11 mouse cellular contexts compared by ENCODE assay signal in genomic region chr9:118622376-118623166, GRCm38 (mm10). TPM values are rescaled to one million over a fixed set of nuclear protein-coding genes. Genes with fewer than 3 reads are reported as not detected.
A peak's percentile ranks its signal among the peaks of the same experiment; 100 is the strongest.
DNase-seq lines count a peak whose midpoint lies in the region; ATAC-seq and TF ChIP-seq lines count a peak whose summit lies in the region.
"Had no signal": no experiment of that assay in that cellular context is flagged by ENCODE, and none has a peak within 500 bp of the region (broad histone marks: within the 10 kb centered on the region; RNA-seq: fewer than 3 reads in every experiment).

No protein-coding gene starts in this region.

- no peak for ATAC-seq in kidney, embryonic 16.5 days (ENCODE audit: low FRiP score, low TSS enrichment)
- ATAC-seq in lung, postnatal 0 days: peak; percentile 81
- ATAC-seq in hindbrain, embryonic 12.5 days (ENCODE audit: low FRiP score): no peak

- H3K4me1 ChIP-seq in kidney, embryonic 16.5 days (ENCODE audit: insufficient read depth, low read length): peaks cover 39% of the 10 kb centered on the region
- H3K4me1 ChIP-seq in lung, postnatal 0 days (ENCODE audit: insufficient read depth, low read depth, low read length): 0 out of 2 replicates have a peak, but pooled peaks cover 2% of the 10 kb centered on the region
- peaks cover 20% of the 10 kb centered on the region for H3K4me1 ChIP-seq in hindbrain, embryonic 12.5 days
- peaks cover 36% of the 10 kb centered on the region for H3K4me1 ChIP-seq in limb, embryonic 10.5 days

- H3K9ac ChIP-seq in kidney, embryonic 16.5 days (replicated peaks; ENCODE audit: low read length): no peak overlapping the region
- H3K9ac ChIP-seq in lung, postnatal 0 days (replicated peaks; ENCODE audit: low read depth): no peak overlapping the region
- H3K9ac ChIP-seq in hindbrain, embryonic 12.5 days: no peak overlapping the region
- H3K9ac ChIP-seq: hindbrain, embryonic 14.5 days; liver, embryonic 13.5 days had no signal

- peaks cover 5% of the 10 kb centered on the region; the same call in 1 of the 2 replicates for H3K36me3 ChIP-seq in kidney, embryonic 16.5 days (ENCODE audit: insufficient read depth, low read length)
- no peaks in the 10 kb centered on the region for H3K36me3 ChIP-seq in lung, postnatal 0 days (ENCODE audit: insufficient read depth, low read length)
- H3K36me3 ChIP-seq in hindbrain, embryonic 12.5 days: no peaks in the 10 kb centered on the region
- H3K36me3 ChIP-seq in limb, embryonic 10.5 days: peaks cover 6% of the 10 kb centered on the region
- H3K36me3 ChIP-seq: liver, embryonic 13.5 days had no signal

- TF ChIP-seq EP300 in lung, postnatal 0 days (IDR thresholded peaks at IDR 0.05): no peak

- intact Hi-C loops in heart, postnatal 36 days (cut with DNase I): no loop called here

- H3K27me3 ChIP-seq in kidney, embryonic 16.5 days (ENCODE audit: insufficient read depth, low read length): no peaks in the 10 kb centered on the region
- no peaks in the 10 kb centered on the region for H3K27me3 ChIP-seq in lung, postnatal 0 days (replicated peaks; ENCODE audit: insufficient read depth, low read length)
- no peaks in the 10 kb centered on the region for H3K27me3 ChIP-seq in hindbrain, embryonic 12.5 days
- no peaks in the 10 kb centered on the region for H3K27me3 ChIP-seq in limb, embryonic 10.5 days (ENCODE audit: low read depth, poor library complexity, severe bottlenecking)
- H3K27me3 ChIP-seq: liver, embryonic 13.5 days had no signal

- DNase-seq in kidney, adult 11 months: peak; percentile 79
- peak; percentile 88 for DNase-seq in adrenal gland, postnatal 10 days
- peak; percentile 48 to 63 for DNase-seq in heart, postnatal 36 days
- DNase-seq in lung, postnatal 0 days (ENCODE audit: low spot score): peak; percentile 46
- no peak for DNase-seq in urinary bladder, postnatal 10 days (ENCODE audit: low spot score)
- no peak for DNase-seq in limb, embryonic 10.5 days (ENCODE audit: low spot score)
- DNase-seq: liver, embryonic 13.5 days had no signal

- TF ChIP-seq CTCF in lung, postnatal 0 days (IDR thresholded peaks at IDR 0.05): no peak

- H3K9me3 ChIP-seq in kidney, embryonic 16.5 days (ENCODE audit: low read length): no peaks in the 10 kb centered on the region
- no peaks in the 10 kb centered on the region for H3K9me3 ChIP-seq in lung, postnatal 0 days (ENCODE audit: low read length)
- H3K9me3 ChIP-seq in hindbrain, embryonic 12.5 days (replicated peaks): no peaks in the 10 kb centered on the region
- H3K9me3 ChIP-seq in limb, embryonic 10.5 days (replicated peaks): no peaks in the 10 kb centered on the region
- H3K9me3 ChIP-seq: liver, embryonic 13.5 days had no signal

- H3K4me2 ChIP-seq in kidney, embryonic 16.5 days (replicated peaks; ENCODE audit: low read depth, low read length): no peak overlapping the region
- H3K4me2 ChIP-seq in lung, postnatal 0 days (replicated peaks; ENCODE audit: low read depth, low read length): no peak overlapping the region
- no peak overlapping the region for H3K4me2 ChIP-seq in hindbrain, embryonic 12.5 days (replicated peaks)
- H3K4me2 ChIP-seq: hindbrain, embryonic 14.5 days; liver, embryonic 13.5 days had no signal

- 75% methylated on average over 18 of the region's 18 CpGs for WGBS in kidney, embryonic 16.5 days
- 44% methylated on average over 18 of the region's 18 CpGs for WGBS in lung, postnatal 0 days
- 88% methylated on average over 18 of the region's 18 CpGs for WGBS in hindbrain, embryonic 12.5 days
- WGBS in limb, embryonic 10.5 days: 91% methylated on average over 18 of the region's 18 CpGs

- H3K4me3 ChIP-seq in kidney, embryonic 16.5 days (ENCODE audit: low read length): no peak overlapping the region
- H3K4me3 ChIP-seq in lung, postnatal 0 days (ENCODE audit: low read depth, low read length): no peak overlapping the region
- H3K4me3 ChIP-seq in hindbrain, embryonic 12.5 days: no peak overlapping the region
- H3K4me3 ChIP-seq in limb, embryonic 10.5 days: no peak overlapping the region
- H3K4me3 ChIP-seq: liver, embryonic 13.5 days had no signal

- H3K27ac ChIP-seq in kidney, embryonic 16.5 days (ENCODE audit: low read length): no peak overlapping the region
- 0 out of 2 replicates have a peak overlapping the region, but pooled peaks have one; percentile 17 for H3K27ac ChIP-seq in lung, postnatal 0 days (ENCODE audit: low read length)
- H3K27ac ChIP-seq in hindbrain, embryonic 12.5 days: no peak overlapping the region
- H3K27ac ChIP-seq in limb, embryonic 10.5 days: no peak overlapping the region
- H3K27ac ChIP-seq: hindbrain, embryonic 14.5 days; liver, embryonic 13.5 days had no signal

RNA-seq across cellular contexts. Expression of gene Itga9, which starts 16.1 kb away (rescaled TPM):
- 10.8 and 11.1 TPM in 2 replicates for polyA plus RNA-seq in kidney, embryonic 16.5 days (2015; fragmentation: Nextera tagmentation; extraction: Ambion mirVana)
- total RNA-seq in adrenal gland, postnatal 10 days (2021): 10 to 100 TPM; 41.6 to 56.8 TPM
- total RNA-seq in heart, postnatal 36 days (2021): 10 to 100 TPM; 49.5 to 60.2 TPM
- 22.0 and 24.2 TPM in 2 replicates for polyA plus RNA-seq in lung, postnatal 0 days (2015; fragmentation: Nextera tagmentation; extraction: Ambion mirVana)
- polyA plus RNA-seq in hindbrain, embryonic 12.5 days (2016; fragmentation: Nextera tagmentation; extraction: Ambion mirVana): 12.4 and 12.7 TPM in 2 replicates
- polyA plus RNA-seq in limb, embryonic 10.5 days (2016; fragmentation: Nextera tagmentation; extraction: Ambion mirVana): 8.8 and 9.3 TPM in 2 replicates
- total RNA-seq: CH12.LX had no signal

Comparison
In these comparisons a context has a peak if more than half of its experiments do, and no peak if none do; other contexts are left out.
1. DNase-seq: peak in kidney, adult 11 months (single experiment), adrenal gland, postnatal 10 days (single experiment), heart, postnatal 36 days (2 of 2) and lung, postnatal 0 days (single experiment); none in urinary bladder, postnatal 10 days (single experiment) and limb, embryonic 10.5 days (single experiment).